16 mouse cellular contexts compared by ENCODE assay signal in the genomic region with DNA sequence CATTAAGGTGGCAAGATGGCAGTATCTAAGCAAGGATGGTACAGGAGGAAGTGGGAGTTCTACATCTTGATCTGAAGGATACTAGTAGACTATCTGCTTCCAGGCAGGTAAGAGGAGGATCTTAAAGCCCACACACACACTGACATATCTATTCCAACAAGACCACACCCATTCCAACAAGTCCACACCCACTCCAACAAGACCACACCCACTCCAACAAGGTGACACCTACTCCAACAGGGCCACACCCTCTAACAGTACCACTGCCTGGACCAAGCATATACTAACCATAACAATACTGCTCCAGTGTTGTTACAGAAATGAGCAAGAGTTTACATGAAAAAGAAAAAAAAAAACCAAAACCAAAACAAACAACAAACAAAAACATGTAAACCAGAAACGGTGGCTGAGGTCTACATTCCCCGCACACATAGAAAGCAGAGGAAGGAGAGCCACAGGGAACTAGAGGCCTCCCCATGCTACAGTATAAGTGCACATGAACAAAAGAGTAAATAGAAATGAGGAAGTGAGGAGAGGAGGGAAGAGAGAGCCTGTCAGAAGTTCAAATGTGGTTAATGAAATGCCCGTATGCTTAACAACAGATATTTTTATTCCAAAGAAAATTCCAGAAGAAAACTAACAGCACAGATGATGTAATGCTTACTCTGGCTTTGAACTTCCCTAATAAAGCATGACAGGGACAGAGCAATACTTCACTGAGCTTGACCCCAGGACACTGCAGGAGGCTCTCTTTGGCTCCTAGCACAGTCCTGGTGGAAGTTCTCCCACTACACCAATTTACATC.
A peak's percentile ranks its signal among the peaks of the same experiment; 100 is the strongest.
DNase-seq lines count a peak whose midpoint lies in the region; ATAC-seq and TF ChIP-seq lines count a peak whose summit lies in the region.
"Had no signal": no experiment of that assay in that cellular context is flagged by ENCODE, and none has a peak within 500 bp of the region (broad histone marks: within the 10 kb centered on the region; RNA-seq: fewer than 3 reads in every experiment).

No protein-coding gene starts in this region.

- H3K4me3 ChIP-seq in heart, embryonic 11.5 days (ENCODE audit: low read depth, low read length), result no peak overlapping the region
- no peak overlapping the region for H3K4me3 ChIP-seq in bone marrow macrophage, adult 2 months (ENCODE audit: insufficient read depth, low read length)
- H3K4me3 ChIP-seq in liver, embryonic 14.5 days (ENCODE audit: insufficient read depth in 1 of 2, low read depth in 2 of 2, low read length in 2 of 2), result no peak overlapping the region
- H3K4me3 ChIP-seq in forebrain, embryonic 12.5 days (replicated peaks), result no peak overlapping the region
- H3K4me3 ChIP-seq: embryonic facial prominence, embryonic 13.5 days; layer of hippocampus, adult 2 months; left cerebral cortex, adult 2 months; limb, embryonic 12.5 days had no signal

- no peak overlapping the region for H3K9ac ChIP-seq in heart, embryonic 11.5 days (ENCODE audit: low read depth, low read length)
- no peak overlapping the region for H3K9ac ChIP-seq in liver, embryonic 14.5 days (replicated peaks)
- no peak overlapping the region for H3K9ac ChIP-seq in forebrain, embryonic 12.5 days
- H3K9ac ChIP-seq: embryonic facial prominence, embryonic 13.5 days; limb, embryonic 12.5 days had no signal

- WGBS in heart, embryonic 11.5 days (ENCODE audit: insufficient replicate concordance), result 77% methylated on average over 3 of the region's 3 CpGs
- WGBS in liver, embryonic 14.5 days (ENCODE audit: insufficient replicate concordance), result 24% methylated on average over 3 of the region's 3 CpGs
- WGBS in forebrain, embryonic 12.5 days, result 80% methylated on average over 3 of the region's 3 CpGs

- no peaks in the 10 kb centered on the region for H3K36me3 ChIP-seq in heart, embryonic 11.5 days (ENCODE audit: control insufficient read depth, insufficient read depth, low read length)
- H3K36me3 ChIP-seq in liver, embryonic 14.5 days (replicated peaks; ENCODE audit: control insufficient read depth, insufficient read depth, low read depth), result no peaks in the 10 kb centered on the region
- H3K36me3 ChIP-seq in forebrain, embryonic 12.5 days (replicated peaks), result peaks cover 6% of the 10 kb centered on the region; the same call in 1 of the 2 replicates

- no peaks in the 10 kb centered on the region for H3K9me3 ChIP-seq in heart, embryonic 11.5 days (replicated peaks; ENCODE audit: control insufficient read depth, low read length)
- H3K9me3 ChIP-seq in liver, embryonic 14.5 days (ENCODE audit: control insufficient read depth, low read length), result no peaks in the 10 kb centered on the region
- H3K9me3 ChIP-seq in forebrain, embryonic 12.5 days, result no peaks in the 10 kb centered on the region
- H3K9me3 ChIP-seq: embryonic facial prominence, embryonic 13.5 days; limb, embryonic 12.5 days had no signal

- no peak for TF ChIP-seq POLR2A in bone marrow macrophage, adult 2 months (IDR thresholded peaks at IDR 0.05; ENCODE audit: borderline replicate concordance, low read depth, low read length)

- no peak for TF ChIP-seq CTCF in bone marrow macrophage, adult 2 months (IDR thresholded peaks at IDR 0.05; ENCODE audit: low read depth, low read length)
- TF ChIP-seq CTCF in liver, embryonic 14.5 days (IDR thresholded peaks at IDR 0.05; ENCODE audit: low read depth), result no peak

- no peak for DNase-seq in heart, postnatal 36 days
- DNase-seq in 416B (ENCODE audit: low read depth), result peak; percentile 45
- DNase-seq in liver, embryonic 14.5 days (ENCODE audit: low read depth in 3 of 3, low spot score in 3 of 3), result peak; percentile 14 to 44 (median 26)
- no peak for DNase-seq in cerebellum, adult 9-11 months
- DNase-seq in gastrocnemius, postnatal 25 days, result no peak
- DNase-seq: adrenal gland, postnatal 10 days; B cell, adult 2 months; right cerebral cortex, adult 18-20 months; spleen, adult 18-20 months had no signal

- ATAC-seq in heart, embryonic 11.5 days (replicated peaks; ENCODE audit: insufficient number of reproducible peaks, low FRiP score, low TSS enrichment), result 0 out of 2 replicates have a peak, but pooled peaks have one; percentile 67
- ATAC-seq in liver, embryonic 14.5 days (ENCODE audit: insufficient read depth), result peak; percentile 91
- no peak for ATAC-seq in forebrain, embryonic 12.5 days (ENCODE audit: low FRiP score)

- no peaks in the 10 kb centered on the region; the same call in 1 of the 2 replicates for H3K4me1 ChIP-seq in heart, embryonic 11.5 days (ENCODE audit: control insufficient read depth, insufficient read depth, low read length)
- peaks cover 8% of the 10 kb centered on the region for H3K4me1 ChIP-seq in bone marrow macrophage, adult 2 months (ENCODE audit: control insufficient read depth, insufficient read depth, low read length)
- H3K4me1 ChIP-seq in liver, embryonic 14.5 days (replicated peaks; ENCODE audit: control insufficient read depth in 2 of 2, insufficient read depth in 2 of 2, low read length in 1 of 2), result peaks cover 14 to 25% of the 10 kb centered on the region in 2 experiments
- peaks cover 16% of the 10 kb centered on the region for H3K4me1 ChIP-seq in forebrain, embryonic 12.5 days

- TF ChIP-seq EP300 in liver, embryonic 14.5 days (IDR thresholded peaks at IDR 0.05; ENCODE audit: low read depth), result no peak

- intact Hi-C loops in heart, postnatal 36 days (cut with DNase I), result no loop called here

- no peaks in the 10 kb centered on the region for H3K27me3 ChIP-seq in heart, embryonic 11.5 days (ENCODE audit: control insufficient read depth, insufficient read depth, low read length)
- H3K27me3 ChIP-seq in liver, embryonic 14.5 days (ENCODE audit: control insufficient read depth, insufficient read depth, low read length), result no peaks in the 10 kb centered on the region
- H3K27me3 ChIP-seq in forebrain, embryonic 12.5 days, result no peaks in the 10 kb centered on the region
- H3K27me3 ChIP-seq: embryonic facial prominence, embryonic 13.5 days; limb, embryonic 12.5 days had no signal

- H3K27ac ChIP-seq in heart, embryonic 11.5 days (ENCODE audit: low read depth, low read length), result no peak overlapping the region
- H3K27ac ChIP-seq in bone marrow macrophage, adult 2 months (ENCODE audit: insufficient read depth, low read depth, low read length), result peak overlapping the region; percentile 48
- H3K27ac ChIP-seq in liver, embryonic 14.5 days, result no peak overlapping the region
- no peak overlapping the region for H3K27ac ChIP-seq in forebrain, embryonic 12.5 days
- H3K27ac ChIP-seq: embryonic facial prominence, embryonic 13.5 days; layer of hippocampus, adult 2 months; left cerebral cortex, adult 2 months; limb, embryonic 12.5 days had no signal

- no peak overlapping the region for H3K4me2 ChIP-seq in heart, embryonic 11.5 days
- no peak overlapping the region for H3K4me2 ChIP-seq in liver, embryonic 14.5 days (ENCODE audit: low read depth)
- no peak overlapping the region for H3K4me2 ChIP-seq in forebrain, embryonic 12.5 days
- H3K4me2 ChIP-seq: embryonic facial prominence, embryonic 13.5 days; limb, embryonic 12.5 days had no signal

Comparison
In these comparisons a context has a peak if more than half of its experiments do, and no peak if none do; other contexts are left out.
1. DNase-seq: peak in 416B (single experiment) and liver, embryonic 14.5 days (3 of 3); none in heart, postnatal 36 days (0 of 2), cerebellum, adult 9-11 months (single experiment) and gastrocnemius, postnatal 25 days (single experiment).